Mouse (Mus musculus) thymus, adult 2 months (tissue): ENCODE results near the gene Sycp2. TPM values are rescaled to one million over a fixed set of nuclear protein-coding genes. Genes with fewer than 3 reads are reported as not detected.

Source experiments
- DNase-seq: peaks from one replicate; pipeline ENCODE4 v3.0.0; 2021
- H3K27ac ChIP-seq: fragments of 200-500 bp; 2 replicates; pipeline ENCODE4 v1.5.1; 2012; ENCODE audit warnings: low read length, control low read depth; ENCODE audit not compliant: control insufficient read depth, insufficient read depth
- H3K27me3 ChIP-seq: fragments of 200-500 bp; 2 replicates; pipeline ENCODE4 v1.6.1; 2012; ENCODE audit warnings: mild to moderate bottlenecking, low read length, moderate library complexity, mixed read lengths; ENCODE audit not compliant: control insufficient read depth, insufficient read depth
- H3K36me3 ChIP-seq: fragments of 200-500 bp; 2 replicates; pipeline ENCODE4 v1.6.1; 2012; ENCODE audit warnings: mild to moderate bottlenecking, low read length, moderate library complexity; ENCODE audit not compliant: control insufficient read depth, insufficient read depth
- H3K4me1 ChIP-seq: fragments of 200-500 bp; replicated peaks from 2 replicates; pipeline ENCODE4 v1.6.1; 2012; ENCODE audit warnings: low read length; ENCODE audit not compliant: control insufficient read depth, insufficient read depth
- H3K4me3 ChIP-seq: fragments of 200-500 bp; 2 replicates; pipeline ENCODE4 v1.5.1; 2012; ENCODE audit warnings: mild to moderate bottlenecking, low read length, control low read depth, moderate library complexity; ENCODE audit not compliant: control insufficient read depth, insufficient read depth
- CTCF ChIP-seq: fragments of 200-500 bp; IDR thresholded peaks from 2 replicates; pipeline ENCODE4 v1.5.1; 2012; ENCODE audit warnings: mild to moderate bottlenecking, control low read depth, low read length, moderate library complexity, borderline replicate concordance; ENCODE audit not compliant: control insufficient read depth, poor library complexity, insufficient read depth; ENCODE audit errors: extremely low read depth
- POLR2A ChIP-seq: fragments of 200-500 bp; IDR thresholded peaks from 2 replicates; pipeline ENCODE4 v1.6.1; 2012; ENCODE audit warnings: mild to moderate bottlenecking, low read length, control low read depth, moderate library complexity; ENCODE audit not compliant: control insufficient read depth, poor library complexity, insufficient read depth; ENCODE audit errors: extremely low read depth
- WGBS: fragments of 180-500 bp; shearing (Covaris S2); methylation state at CpG from one replicate; pipeline ENCODE4 v1.1.7; 2018; 5-methylcytosine and 5-hydroxymethylcytosine counted together
- polyA plus RNA-seq: library from polyadenylated mRNA; depleted of rRNA; stranded (reverse); fragments of >200 nt; gene quantifications from 2 replicates; pipeline ENCODE4 v1.2.3, GENCODE M21; 2012

Sycp2 gene
- polyA plus RNA-seq, 1 experiment = not detected

- H3K36me3 ChIP-seq = no peaks in the 10 kb centered on the region
- WGBS = 90% methylated on average over 5 of the region's 5 CpGs
- DNase-seq = no peak
- H3K4me1 ChIP-seq = no peaks in the 10 kb centered on the region
- H3K4me3 ChIP-seq = no peak overlapping the region
- H3K27me3 ChIP-seq = no peaks in the 10 kb centered on the region
- TF ChIP-seq CTCF (no peak), POLR2A (no peak)
- H3K27ac ChIP-seq = no peak overlapping the region
Observed at GRCm38 (mm10) chr2:178423223-178423622, 15.7 kb upstream of the Sycp2 start.

DNA sequence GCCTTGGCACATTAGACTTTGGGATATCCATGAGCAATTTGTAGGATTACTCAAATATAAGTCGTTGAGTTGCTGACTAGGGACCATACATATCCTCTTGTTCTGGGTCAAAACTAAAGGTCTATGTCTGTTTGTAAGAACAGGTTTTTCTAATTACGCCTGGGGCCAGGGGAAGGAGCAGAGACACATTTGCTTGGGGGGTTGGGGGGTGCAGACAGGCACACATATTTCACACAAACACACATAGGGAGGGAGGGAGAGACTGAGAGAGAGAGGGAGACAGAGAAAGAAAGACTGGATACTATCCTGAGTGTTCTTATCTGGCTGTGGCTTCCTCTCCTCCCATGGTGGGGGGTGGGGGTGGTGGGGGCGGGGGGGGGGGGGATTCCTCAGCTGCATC, 14.7 kb upstream of the Sycp2 start:
- Histone ChIP-seq H3K4me3 (no peak overlapping the region), H3K36me3 (no peaks in the 10 kb centered on the region), H3K27ac (no peak overlapping the region), H3K4me1 (no peaks in the 10 kb centered on the region), H3K27me3 (no peaks in the 10 kb centered on the region)
- 85% methylated on average over 3 of the region's 3 CpGs for WGBS
- no peak for DNase-seq
- TF ChIP-seq CTCF (no peak), POLR2A (no peak)

DNA sequence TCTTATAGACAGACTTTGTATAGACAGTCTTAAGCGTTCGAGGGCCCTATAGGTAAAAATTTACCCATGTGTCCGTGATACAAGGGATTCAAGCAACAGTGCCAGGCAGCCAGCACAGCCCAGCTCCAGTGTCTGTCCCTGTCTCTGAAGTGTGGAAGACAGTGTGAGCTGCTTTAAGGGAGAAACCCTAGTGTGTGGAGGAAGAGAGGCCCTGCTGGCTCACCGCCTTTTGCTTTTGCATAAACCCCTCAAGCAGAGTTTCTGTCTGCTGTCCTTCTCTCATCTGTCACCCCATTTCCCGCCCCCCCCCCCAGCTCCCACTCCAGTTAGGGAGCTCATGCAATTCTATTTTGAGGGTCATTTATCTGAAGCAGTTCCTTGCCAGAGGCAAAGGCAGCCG, 14.1 kb upstream of the Sycp2 start:
- Histone ChIP-seq H3K36me3 (no peaks in the 10 kb centered on the region), H3K27ac (no peak overlapping the region), H3K4me1 (no peaks in the 10 kb centered on the region), H3K4me3 (no peak overlapping the region), H3K27me3 (no peaks in the 10 kb centered on the region)
- WGBS = 97% methylated on average over 6 of the region's 6 CpGs
- no peak for TF ChIP-seq POLR2A
- TF ChIP-seq CTCF = no peak
- no peak for DNase-seq

GRCm38 (mm10) chr2:178420576-178420975, 13.1 kb upstream of the Sycp2 start:
- 96% methylated on average over 9 of the region's 9 CpGs for WGBS
- no peak for DNase-seq
- Histone ChIP-seq H3K27me3 (no peaks in the 10 kb centered on the region), H3K4me1 (no peaks in the 10 kb centered on the region), H3K36me3 (no peaks in the 10 kb centered on the region), H3K27ac (no peak overlapping the region), H3K4me3 (no peak overlapping the region)
- TF ChIP-seq POLR2A (no peak), CTCF (no peak)

- H3K36me3 ChIP-seq = no peaks in the 10 kb centered on the region
- no peaks in the 10 kb centered on the region; the same call in 1 of the 2 replicates for H3K27me3 ChIP-seq
- H3K27ac ChIP-seq = no peak overlapping the region
- WGBS = 73% methylated on average over 4 of the region's 4 CpGs
- H3K4me1 ChIP-seq = 0 out of 2 replicates have a peak, but pooled peaks cover 4% of the 10 kb centered on the region
- no peak overlapping the region for H3K4me3 ChIP-seq
- DNase-seq = no peak
- TF ChIP-seq POLR2A = no peak
- TF ChIP-seq CTCF = no peak
Observed at GRCm38 (mm10) chr2:178416970-178417369, 9.5 kb upstream of the Sycp2 start.

- Histone ChIP-seq H3K36me3 (no peaks in the 10 kb centered on the region), H3K4me3 (no peak overlapping the region), H3K27me3 (no peaks in the 10 kb centered on the region; the same call in 1 of the 2 replicates), H3K27ac (no peak overlapping the region), H3K4me1 (0 out of 2 replicates have a peak, but pooled peaks cover 4% of the 10 kb centered on the region)
- WGBS = 41% methylated on average over 13 of the region's 13 CpGs
- DNase-seq = no peak
- TF ChIP-seq POLR2A = no peak
- no peak for TF ChIP-seq CTCF
Observed at GRCm38 (mm10) chr2:178416427-178416826, 8.9 kb upstream of the Sycp2 start.

- 46% methylated on average over 3 of the region's 3 CpGs for WGBS
- Histone ChIP-seq H3K4me1 (0 out of 2 replicates have a peak, but pooled peaks cover 4% of the 10 kb centered on the region), H3K27me3 (no peaks in the 10 kb centered on the region; the same call in 1 of the 2 replicates), H3K4me3 (no peak overlapping the region), H3K27ac (no peak overlapping the region), H3K36me3 (no peaks in the 10 kb centered on the region)
- DNase-seq = no peak
- TF ChIP-seq POLR2A = no peak
- TF ChIP-seq CTCF = no peak
Observed at GRCm38 (mm10) chr2:178415150-178415448, 7.6 kb upstream of the Sycp2 start.
